In the genomic region with DNA sequence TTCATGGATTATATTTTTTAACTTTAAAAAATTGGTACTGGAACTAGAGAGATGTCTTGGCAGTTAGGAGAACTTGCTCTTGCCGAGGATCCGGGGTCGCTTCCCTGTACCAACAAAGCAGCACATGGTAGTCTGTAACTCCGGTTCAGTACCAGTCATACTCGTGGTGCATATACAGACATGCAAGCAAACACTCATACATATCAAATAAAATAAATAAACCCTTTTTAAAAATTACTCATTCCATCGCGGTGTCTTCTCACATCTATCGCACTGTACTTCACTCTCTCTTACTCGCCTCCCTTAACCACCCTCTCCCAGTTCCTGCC, we compare ENCODE assay signal across 9 mouse cellular contexts. TPM values are rescaled to one million over a fixed set of nuclear protein-coding genes. Genes with fewer than 3 reads are reported as not detected.
A peak's percentile ranks its signal among the peaks of the same experiment; 100 is the strongest.
DNase-seq lines count a peak whose midpoint lies in the region; ATAC-seq and TF ChIP-seq lines count a peak whose summit lies in the region.
"Had no signal": no experiment of that assay in that cellular context is flagged by ENCODE, and none has a peak within 500 bp of the region (broad histone marks: within the 10 kb centered on the region; RNA-seq: fewer than 3 reads in every experiment).

No protein-coding gene starts in this region.

- H3K9me3 ChIP-seq in forebrain, embryonic 10.5 days, result no peaks in the 10 kb centered on the region
- no peaks in the 10 kb centered on the region for H3K9me3 ChIP-seq in forebrain, postnatal 0 days (ENCODE audit: low read length)
- no peaks in the 10 kb centered on the region for H3K9me3 ChIP-seq in liver, embryonic 11.5 days (ENCODE audit: control insufficient read depth, low read length)
- H3K9me3 ChIP-seq in hindbrain, embryonic 16.5 days (ENCODE audit: control insufficient read depth, low read length), result no peaks in the 10 kb centered on the region

- H3K27ac ChIP-seq in forebrain, embryonic 10.5 days, result peak overlapping the region; percentile 40; the same call in 1 of the 2 replicates
- H3K27ac ChIP-seq in forebrain, postnatal 0 days (ENCODE audit: low read depth, low read length), result no peak overlapping the region
- no peak overlapping the region for H3K27ac ChIP-seq in liver, embryonic 11.5 days (ENCODE audit: low read depth, low read length)
- no peak overlapping the region for H3K27ac ChIP-seq in hindbrain, embryonic 16.5 days (ENCODE audit: low read depth, low read length)

- no peak for DNase-seq in forebrain, embryonic 10.5 days (ENCODE audit: extremely low spot score, low spot score)
- DNase-seq in forebrain, postnatal 0 days, result no peak
- no peak for DNase-seq in liver, embryonic 11.5 days (ENCODE audit: low spot score)
- DNase-seq in liver, result no peak
- no peak for DNase-seq in spleen, postnatal 4 days (ENCODE audit: low spot score in 2 of 2)
- no peak for DNase-seq in left cerebral cortex, postnatal 36 days (ENCODE audit: low spot score in 2 of 2)

- H3ac ChIP-seq in myocyte (ENCODE audit: control insufficient read depth, insufficient read length), result no peak overlapping the region

- no peak for ATAC-seq in forebrain, postnatal 0 days
- ATAC-seq in liver, embryonic 11.5 days (replicated peaks; ENCODE audit: low FRiP score), result no peak
- no peak for ATAC-seq in hindbrain, embryonic 16.5 days

- H3K4me2 ChIP-seq in forebrain, postnatal 0 days (ENCODE audit: low read depth), result no peak overlapping the region; the same call in 1 of the 2 replicates
- H3K4me2 ChIP-seq in liver, embryonic 11.5 days, result peak overlapping the region; percentile 69
- peak overlapping the region; percentile 77 for H3K4me2 ChIP-seq in hindbrain, embryonic 16.5 days (ENCODE audit: low read length)
- peak overlapping the region; percentile 62 for H3K4me2 ChIP-seq in myocyte (ENCODE audit: low read depth)

- peaks cover 21% of the 10 kb centered on the region for H3K4me1 ChIP-seq in forebrain, embryonic 10.5 days
- no peaks in the 10 kb centered on the region for H3K4me1 ChIP-seq in forebrain, postnatal 0 days (ENCODE audit: insufficient read depth)
- peaks cover 3% of the 10 kb centered on the region; the same call in 1 of the 2 replicates for H3K4me1 ChIP-seq in liver, embryonic 11.5 days (replicated peaks; ENCODE audit: control insufficient read depth, insufficient read depth, low read length)
- peaks cover 5% of the 10 kb centered on the region for H3K4me1 ChIP-seq in hindbrain, embryonic 16.5 days (ENCODE audit: control insufficient read depth, insufficient read depth, low read depth, low read length)

- no peaks in the 10 kb centered on the region for H3K79me2 ChIP-seq in myocyte (ENCODE audit: control insufficient read depth, insufficient read depth)

- 73% methylated on average over 9 of the region's 9 CpGs for WGBS in forebrain, embryonic 10.5 days
- 73% methylated on average over 9 of the region's 9 CpGs for WGBS in forebrain, postnatal 0 days
- WGBS in liver, embryonic 11.5 days, result 57% methylated on average over 9 of the region's 9 CpGs
- WGBS in hindbrain, embryonic 16.5 days, result 70% methylated on average over 9 of the region's 9 CpGs

- H3K9ac ChIP-seq in forebrain, postnatal 0 days, result no peak overlapping the region
- no peak overlapping the region for H3K9ac ChIP-seq in liver, embryonic 11.5 days (ENCODE audit: low read depth, low read length)
- no peak overlapping the region for H3K9ac ChIP-seq in hindbrain, embryonic 16.5 days (ENCODE audit: low read depth, low read length)

- TF ChIP-seq POLR2A in myocyte (IDR thresholded peaks at IDR 0.05; ENCODE audit: insufficient read length, low read depth), result no peak

- TF ChIP-seq CTCF in forebrain, postnatal 0 days (IDR thresholded peaks at IDR 0.05; ENCODE audit: low read depth), result no peak

- H3K4me3 ChIP-seq in forebrain, embryonic 10.5 days, result peak overlapping the region; percentile 51
- no peak overlapping the region for H3K4me3 ChIP-seq in forebrain, postnatal 0 days (ENCODE audit: low read depth, low read length)
- H3K4me3 ChIP-seq in liver, embryonic 11.5 days (ENCODE audit: low read depth, low read length), result 0 out of 2 replicates have a peak overlapping the region, but pooled peaks have one; percentile 7
- no peak overlapping the region for H3K4me3 ChIP-seq in hindbrain, embryonic 16.5 days (ENCODE audit: low read length)
- H3K4me3 ChIP-seq in myocyte, result no peak overlapping the region

- intact Hi-C loops in left cerebral cortex, postnatal 36 days (cut with DNase I), result no loop called here

- no peaks in the 10 kb centered on the region for H3K36me3 ChIP-seq in forebrain, embryonic 10.5 days (replicated peaks)
- no peaks in the 10 kb centered on the region for H3K36me3 ChIP-seq in forebrain, postnatal 0 days (ENCODE audit: insufficient read depth)
- H3K36me3 ChIP-seq in liver, embryonic 11.5 days (ENCODE audit: control insufficient read depth, insufficient read depth, low read length), result no peaks in the 10 kb centered on the region
- H3K36me3 ChIP-seq in hindbrain, embryonic 16.5 days (ENCODE audit: control insufficient read depth, insufficient read depth, low read length), result no peaks in the 10 kb centered on the region
- H3K36me3 ChIP-seq in myocyte (ENCODE audit: control insufficient read depth, insufficient read depth), result no peaks in the 10 kb centered on the region

- peaks cover 21% of the 10 kb centered on the region for H3K27me3 ChIP-seq in forebrain, embryonic 10.5 days (ENCODE audit: poor library complexity, severe bottlenecking)
- no peaks in the 10 kb centered on the region for H3K27me3 ChIP-seq in forebrain, postnatal 0 days (ENCODE audit: insufficient read depth, low read length)
- H3K27me3 ChIP-seq in liver, embryonic 11.5 days (replicated peaks; ENCODE audit: control insufficient read depth, insufficient read depth, low read length), result 0 out of 2 replicates have a peak, but pooled peaks cover 3% of the 10 kb centered on the region
- H3K27me3 ChIP-seq in hindbrain, embryonic 16.5 days (replicated peaks; ENCODE audit: control insufficient read depth, insufficient read depth, low read length), result no peaks in the 10 kb centered on the region
- H3K27me3 ChIP-seq in myocyte (ENCODE audit: control insufficient read depth, insufficient read depth, insufficient read length), result no peaks in the 10 kb centered on the region

TF ChIP-seq in myocyte, 11 proteins besides CTCF, POLR2A, EP300 and RAD21:
- no peak for TF ChIP-seq CEBPB (IDR thresholded peaks at IDR 0.05; ENCODE audit: insufficient read depth, poor library complexity, severe bottlenecking)
- TF ChIP-seq POLR2AphosphoS2 (IDR thresholded peaks at IDR 0.05; ENCODE audit: insufficient read length, low read depth), result no peak
- TF ChIP-seq TCF12 (IDR thresholded peaks at IDR 0.05; ENCODE audit: insufficient read depth, poor library complexity, severe bottlenecking), result no peak
- TF ChIP-seq MYOG (IDR thresholded peaks at IDR 0.05; ENCODE audit: control insufficient read depth in 1 of 3, insufficient read depth in 1 of 3, insufficient read length in 2 of 3, low read depth in 2 of 3), result no peak
- TF ChIP-seq USF1 (IDR thresholded peaks at IDR 0.05; ENCODE audit: low read depth), result no peak
- TF ChIP-seq E2F4 (IDR thresholded peaks at IDR 0.05; ENCODE audit: insufficient read depth), result no peak
- no peak for TF ChIP-seq SRF (IDR thresholded peaks at IDR 0.05; ENCODE audit: control insufficient read depth, insufficient read length, low read depth)
- TF ChIP-seq MYOD1 (IDR thresholded peaks at IDR 0.05; ENCODE audit: control insufficient read depth in 1 of 3, insufficient read length in 2 of 3, low read depth in 2 of 3), result no peak
- no peak for TF ChIP-seq MAX (IDR thresholded peaks at IDR 0.05; ENCODE audit: low read depth)
- TF ChIP-seq TCF3 (IDR thresholded peaks at IDR 0.05; ENCODE audit: insufficient read length, low read depth), result no peak
- TF ChIP-seq REST (IDR thresholded peaks at IDR 0.05; ENCODE audit: insufficient read depth, insufficient read length), result no peak

RNA-seq across cellular contexts. Expression of gene Insl6, which starts 0.7 kb away (rescaled TPM):
- polyA plus RNA-seq in forebrain, embryonic 10.5 days (2016; fragmentation: Nextera tagmentation; extraction: Ambion mirVana), result 5.0 and 5.3 TPM in 2 replicates
- total RNA-seq in forebrain, postnatal 0 days (2014; rRNA removed), result 0.48 and 0.54 TPM in 2 replicates
- polyA plus RNA-seq in forebrain, postnatal 0 days (2015; fragmentation: Nextera tagmentation; extraction: Ambion mirVana), result 2.0 and 2.2 TPM in 2 replicates
- 3.1 and 3.2 TPM in 2 replicates for polyA plus RNA-seq in liver, embryonic 11.5 days (2014; fragmentation: Nextera tagmentation; extraction: Ambion mirVana)
- 1.4 and 2.3 TPM in 2 replicates for polyA plus RNA-seq in hindbrain, embryonic 16.5 days (2015; fragmentation: Nextera tagmentation; extraction: Ambion mirVana)
- polyA plus RNA-seq in myocyte (2012; fragmentation: generic; extraction: Trizol), result 1.9 TPM
- total RNA-seq in left cerebral cortex, postnatal 36 days (2021), result under 1 TPM in 1 of 2 experiments, not detected in 1; 0.96 TPM

RNA-seq across cellular contexts. Expression of gene Rln1, which starts 8.7 kb away (rescaled TPM):
- polyA plus RNA-seq in forebrain, embryonic 10.5 days (2016; fragmentation: Nextera tagmentation; extraction: Ambion mirVana), result 0.37 and 0.81 TPM in 2 replicates
- total RNA-seq in forebrain, postnatal 0 days (2014; rRNA removed), result 7.2 and 14.3 TPM in 2 replicates
- 7.1 and 9.1 TPM in 2 replicates for polyA plus RNA-seq in forebrain, postnatal 0 days (2015; fragmentation: Nextera tagmentation; extraction: Ambion mirVana)
- not detected in 2 replicates for polyA plus RNA-seq in liver, embryonic 11.5 days (2014; fragmentation: Nextera tagmentation; extraction: Ambion mirVana)
- polyA plus RNA-seq in hindbrain, embryonic 16.5 days (2015; fragmentation: Nextera tagmentation; extraction: Ambion mirVana), result 3.5 and 4.6 TPM in 2 replicates
- not detected for polyA plus RNA-seq in myocyte (2012; fragmentation: generic; extraction: Trizol)
- 1 to 10 TPM; 1.2 to 1.5 TPM for total RNA-seq in left cerebral cortex, postnatal 36 days (2021)
- total RNA-seq: neutrophil, adult 5-6 weeks had no signal

RNA-seq across cellular contexts. Expression of gene Plgrkt, which starts 41.4 kb away (rescaled TPM):
- polyA plus RNA-seq in forebrain, embryonic 10.5 days (2016; fragmentation: Nextera tagmentation; extraction: Ambion mirVana), result 38.0 and 39.7 TPM in 2 replicates
- total RNA-seq in forebrain, postnatal 0 days (2014; rRNA removed), result 45.5 and 57.6 TPM in 2 replicates
- polyA plus RNA-seq in forebrain, postnatal 0 days (2015; fragmentation: Nextera tagmentation; extraction: Ambion mirVana), result 85.6 and 105 TPM in 2 replicates
- 54.0 and 56.2 TPM in 2 replicates for polyA plus RNA-seq in liver, embryonic 11.5 days (2014; fragmentation: Nextera tagmentation; extraction: Ambion mirVana)
- polyA plus RNA-seq in hindbrain, embryonic 16.5 days (2015; fragmentation: Nextera tagmentation; extraction: Ambion mirVana), result 66.4 and 71.9 TPM in 2 replicates
- 25.1 TPM for polyA plus RNA-seq in myocyte (2012; fragmentation: generic; extraction: Trizol)
- total RNA-seq in left cerebral cortex, postnatal 36 days (2021), result 10 to 100 TPM; 23.7 to 28.6 TPM

RNA-seq across cellular contexts. Expression of gene Cd274, which starts 41.4 kb away (rescaled TPM):
- 0.29 and 0.30 TPM in 2 replicates for polyA plus RNA-seq in forebrain, embryonic 10.5 days (2016; fragmentation: Nextera tagmentation; extraction: Ambion mirVana)
- total RNA-seq in forebrain, postnatal 0 days (2014; rRNA removed), result 1.2 and 2.0 TPM in 2 replicates
- polyA plus RNA-seq in forebrain, postnatal 0 days (2015; fragmentation: Nextera tagmentation; extraction: Ambion mirVana), result 0.42 and 0.79 TPM in 2 replicates
- 0.43 and 0.86 TPM in 2 replicates for polyA plus RNA-seq in liver, embryonic 11.5 days (2014; fragmentation: Nextera tagmentation; extraction: Ambion mirVana)
- 0.56 and 0.76 TPM in 2 replicates for polyA plus RNA-seq in hindbrain, embryonic 16.5 days (2015; fragmentation: Nextera tagmentation; extraction: Ambion mirVana)
- 0.25 TPM for polyA plus RNA-seq in myocyte (2012; fragmentation: generic; extraction: Trizol)
- under 1 TPM; 0.97 to 0.99 TPM for total RNA-seq in left cerebral cortex, postnatal 36 days (2021)

Comparison
In these comparisons a context has a peak if more than half of its experiments do, and no peak if none do; other contexts are left out.
1. H3K4me3 ChIP-seq: peak in forebrain, embryonic 10.5 days (single experiment) and liver, embryonic 11.5 days (single experiment); none in forebrain, postnatal 0 days (single experiment), hindbrain, embryonic 16.5 days (single experiment) and myocyte (single experiment).